Mouse (Mus musculus): Measurements from ENCODE around the gene Ino80d. TPM values are rescaled to one million over a fixed set of nuclear protein-coding genes. Genes with fewer than 3 reads are reported as not detected.

Ino80d gene
- polyA plus RNA-seq, 1 experiment from 2014 or later = 10.5 TPM

- Histone ChIP-seq H3K4me3 (replicated peaks; ENCODE audit: low read length) (no peak overlapping the region), H3K4me2 (ENCODE audit: low read length) (no peak overlapping the region), H3K9me3 (ENCODE audit: control insufficient read depth, low read length) (no peaks in the 10 kb centered on the region), H3K4me1 (replicated peaks; ENCODE audit: control insufficient read depth, insufficient read depth, low read length) (no peaks in the 10 kb centered on the region), H3K9ac (replicated peaks; ENCODE audit: low read depth, low read length) (no peak overlapping the region), H3K27me3 (replicated peaks; ENCODE audit: control insufficient read depth, insufficient read depth, low read length) (no peaks in the 10 kb centered on the region), H3K36me3 (ENCODE audit: control insufficient read depth, insufficient read depth) (no peaks in the 10 kb centered on the region), H3K27ac (ENCODE audit: low read length) (no peak overlapping the region)
- WGBS = 84% methylated on average over 3 of the region's 3 CpGs
- ATAC-seq = no peak
These were observed 81.5 kb downstream of the Ino80d start for GRCm38 (mm10) chr1:63032929-63033328.

- Histone ChIP-seq H3K9ac (replicated peaks; ENCODE audit: low read depth, low read length) (no peak overlapping the region), H3K4me3 (replicated peaks; ENCODE audit: low read length) (no peak overlapping the region), H3K36me3 (ENCODE audit: control insufficient read depth, insufficient read depth) (no peaks in the 10 kb centered on the region), H3K4me2 (ENCODE audit: low read length) (no peak overlapping the region), H3K27ac (ENCODE audit: low read length) (no peak overlapping the region), H3K27me3 (replicated peaks; ENCODE audit: control insufficient read depth, insufficient read depth, low read length) (no peaks in the 10 kb centered on the region), H3K4me1 (replicated peaks; ENCODE audit: control insufficient read depth, insufficient read depth, low read length) (no peaks in the 10 kb centered on the region), H3K9me3 (ENCODE audit: control insufficient read depth, low read length) (no peaks in the 10 kb centered on the region)
- no peak for ATAC-seq
- whole genome bisulfite sequencing = 77% methylated on average over 2 of the region's 2 CpGs
These were observed 94.6 kb downstream of the Ino80d start for GRCm38 (mm10) chr1:63019916-63020315.

- H3K4me1 ChIP-seq (replicated peaks; ENCODE audit: control insufficient read depth, insufficient read depth, low read length) = no peaks in the 10 kb centered on the region
- no peak overlapping the region for H3K9ac ChIP-seq (replicated peaks; ENCODE audit: low read depth, low read length)
- H3K27ac ChIP-seq (ENCODE audit: low read length) = no peak overlapping the region
- H3K9me3 ChIP-seq (ENCODE audit: control insufficient read depth, low read length) = no peaks in the 10 kb centered on the region
- WGBS = 59% methylated on average over 12 of the region's 12 CpGs
- no peak for ATAC-seq
- no peaks in the 10 kb centered on the region for H3K27me3 ChIP-seq (replicated peaks; ENCODE audit: control insufficient read depth, insufficient read depth, low read length)
- H3K36me3 ChIP-seq (ENCODE audit: control insufficient read depth, insufficient read depth) = no peaks in the 10 kb centered on the region
- no peak overlapping the region for H3K4me3 ChIP-seq (replicated peaks; ENCODE audit: low read length)
- H3K4me2 ChIP-seq (ENCODE audit: low read length) = no peak overlapping the region
These were observed 109.3 kb downstream of the Ino80d start for GRCm38 (mm10) chr1:63005013-63005646.

- Histone ChIP-seq H3K9me3 (ENCODE audit: control insufficient read depth, low read length) (no peaks in the 10 kb centered on the region), H3K27me3 (replicated peaks; ENCODE audit: control insufficient read depth, insufficient read depth, low read length) (no peaks in the 10 kb centered on the region), H3K27ac (ENCODE audit: low read length) (no peak overlapping the region), H3K4me1 (replicated peaks; ENCODE audit: control insufficient read depth, insufficient read depth, low read length) (no peaks in the 10 kb centered on the region), H3K9ac (replicated peaks; ENCODE audit: low read depth, low read length) (no peak overlapping the region), H3K4me3 (replicated peaks; ENCODE audit: low read length) (no peak overlapping the region), H3K4me2 (ENCODE audit: low read length) (no peak overlapping the region), H3K36me3 (ENCODE audit: control insufficient read depth, insufficient read depth) (no peaks in the 10 kb centered on the region)
- 78% methylated on average over 3 of the region's 3 CpGs for WGBS
- no peak for ATAC-seq
These were observed 112.6 kb downstream of the Ino80d start for GRCm38 (mm10) chr1:63001874-63002273.

GRCm38 (mm10) chr1:62993348-62993747 lies 121.1 kb downstream of the Ino80d start:
- H3K27ac ChIP-seq (ENCODE audit: low read length) = no peak overlapping the region
- no peaks in the 10 kb centered on the region for H3K36me3 ChIP-seq (ENCODE audit: control insufficient read depth, insufficient read depth)
- no peaks in the 10 kb centered on the region for H3K4me1 ChIP-seq (replicated peaks; ENCODE audit: control insufficient read depth, insufficient read depth, low read length)
- no peak overlapping the region for H3K9ac ChIP-seq (replicated peaks; ENCODE audit: low read depth, low read length)
- H3K9me3 ChIP-seq (ENCODE audit: control insufficient read depth, low read length) = no peaks in the 10 kb centered on the region
- no peak overlapping the region for H3K4me3 ChIP-seq (replicated peaks; ENCODE audit: low read length)
- WGBS = 60% methylated on average over 1 of the region's 1 CpGs
- no peak for ATAC-seq
- H3K4me2 ChIP-seq (ENCODE audit: low read length) = no peak overlapping the region
- no peaks in the 10 kb centered on the region for H3K27me3 ChIP-seq (replicated peaks; ENCODE audit: control insufficient read depth, insufficient read depth, low read length)

GRCm38 (mm10) chr1:62992648-62993047 lies 121.8 kb downstream of the Ino80d start:
- H3K27me3 ChIP-seq (replicated peaks; ENCODE audit: control insufficient read depth, insufficient read depth, low read length) = no peaks in the 10 kb centered on the region
- ATAC-seq = no peak
- H3K9me3 ChIP-seq (ENCODE audit: control insufficient read depth, low read length) = no peaks in the 10 kb centered on the region
- no peak overlapping the region for H3K9ac ChIP-seq (replicated peaks; ENCODE audit: low read depth, low read length)
- H3K36me3 ChIP-seq (ENCODE audit: control insufficient read depth, insufficient read depth) = no peaks in the 10 kb centered on the region
- H3K4me3 ChIP-seq (replicated peaks; ENCODE audit: low read length) = no peak overlapping the region
- H3K27ac ChIP-seq (ENCODE audit: low read length) = no peak overlapping the region
- no peaks in the 10 kb centered on the region for H3K4me1 ChIP-seq (replicated peaks; ENCODE audit: control insufficient read depth, insufficient read depth, low read length)
- H3K4me2 ChIP-seq (ENCODE audit: low read length) = no peak overlapping the region
- WGBS = 87% methylated on average over 5 of the region's 5 CpGs

DNA sequence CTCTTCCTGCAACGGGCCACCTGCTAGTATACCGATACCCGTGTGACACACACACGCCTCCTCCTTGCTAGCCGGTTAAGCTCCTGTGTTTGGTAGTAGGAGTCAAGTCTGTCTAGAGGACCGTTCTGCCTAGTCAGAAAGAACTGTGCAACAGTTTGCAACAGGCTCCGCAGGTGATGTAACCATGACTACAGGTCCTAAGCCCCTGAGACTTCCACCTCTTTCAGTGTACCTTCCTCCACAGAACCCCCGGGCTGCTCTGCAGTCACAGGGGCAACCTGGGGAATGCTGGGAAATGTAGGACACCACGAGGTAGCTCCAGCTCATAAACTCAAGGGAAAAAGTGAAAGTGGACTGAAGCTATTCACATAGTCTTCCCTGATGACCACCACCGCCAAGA lies 123.4 kb downstream of the Ino80d start:
- Histone ChIP-seq H3K4me3 (replicated peaks; ENCODE audit: low read length) (no peak overlapping the region), H3K27me3 (replicated peaks; ENCODE audit: control insufficient read depth, insufficient read depth, low read length) (no peaks in the 10 kb centered on the region), H3K4me1 (replicated peaks; ENCODE audit: control insufficient read depth, insufficient read depth, low read length) (no peaks in the 10 kb centered on the region), H3K9ac (replicated peaks; ENCODE audit: low read depth, low read length) (no peak overlapping the region), H3K27ac (ENCODE audit: low read length) (no peak overlapping the region), H3K9me3 (ENCODE audit: control insufficient read depth, low read length) (no peaks in the 10 kb centered on the region), H3K4me2 (ENCODE audit: low read length) (no peak overlapping the region), H3K36me3 (ENCODE audit: control insufficient read depth, insufficient read depth) (no peaks in the 10 kb centered on the region)
- 83% methylated on average over 10 of the region's 10 CpGs for WGBS
- ATAC-seq = no peak

GRCm38 (mm10) chr1:62987561-62987960 lies 126.9 kb downstream of the Ino80d start:
- H3K27ac ChIP-seq (ENCODE audit: low read length) = no peak overlapping the region
- no peak overlapping the region for H3K9ac ChIP-seq (replicated peaks; ENCODE audit: low read depth, low read length)
- H3K4me2 ChIP-seq (ENCODE audit: low read length) = no peak overlapping the region
- ATAC-seq = no peak
- no peaks in the 10 kb centered on the region for H3K27me3 ChIP-seq (replicated peaks; ENCODE audit: control insufficient read depth, insufficient read depth, low read length)
- 50% methylated on average over 2 of the region's 2 CpGs for WGBS
- no peak overlapping the region for H3K4me3 ChIP-seq (replicated peaks; ENCODE audit: low read length)
- H3K9me3 ChIP-seq (ENCODE audit: control insufficient read depth, low read length) = no peaks in the 10 kb centered on the region
- no peaks in the 10 kb centered on the region for H3K36me3 ChIP-seq (ENCODE audit: control insufficient read depth, insufficient read depth)
- no peaks in the 10 kb centered on the region for H3K4me1 ChIP-seq (replicated peaks; ENCODE audit: control insufficient read depth, insufficient read depth, low read length)

DNA sequence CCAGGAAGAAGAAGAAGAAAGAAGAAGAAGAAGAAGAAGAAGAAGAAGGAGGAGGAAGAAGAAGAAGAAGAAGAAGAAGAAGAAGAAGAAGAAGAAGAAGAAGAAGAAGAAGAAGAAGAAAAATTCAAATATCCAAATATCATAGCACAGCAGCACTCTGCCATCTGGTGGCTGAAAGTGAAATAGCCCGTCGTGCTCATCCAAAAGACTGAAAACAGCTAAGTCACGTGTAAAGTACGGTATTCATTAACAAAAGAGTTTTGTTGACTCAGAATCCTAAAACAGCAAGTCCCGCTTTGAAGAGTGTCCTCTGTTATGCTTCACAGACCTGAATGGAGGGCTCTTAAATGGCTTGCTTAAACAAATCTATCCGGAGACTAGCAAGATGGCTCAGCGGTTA lies 128.2 kb downstream of the Ino80d start:
- no peak overlapping the region for H3K9ac ChIP-seq (replicated peaks; ENCODE audit: low read depth, low read length)
- peak overlapping the region; percentile 38; the same call in 1 of the 2 replicates for H3K4me2 ChIP-seq (ENCODE audit: low read length)
- no peak overlapping the region for H3K27ac ChIP-seq (ENCODE audit: low read length)
- H3K4me1 ChIP-seq (replicated peaks; ENCODE audit: control insufficient read depth, insufficient read depth, low read length) = no peaks in the 10 kb centered on the region
- ATAC-seq = no peak
- no peaks in the 10 kb centered on the region for H3K9me3 ChIP-seq (ENCODE audit: control insufficient read depth, low read length)
- H3K27me3 ChIP-seq (replicated peaks; ENCODE audit: control insufficient read depth, insufficient read depth, low read length) = no peaks in the 10 kb centered on the region
- 15% methylated on average over 7 of the region's 7 CpGs for WGBS
- no peaks in the 10 kb centered on the region for H3K36me3 ChIP-seq (ENCODE audit: control insufficient read depth, insufficient read depth)
- H3K4me3 ChIP-seq (replicated peaks; ENCODE audit: low read length) = no peak overlapping the region

DNA sequence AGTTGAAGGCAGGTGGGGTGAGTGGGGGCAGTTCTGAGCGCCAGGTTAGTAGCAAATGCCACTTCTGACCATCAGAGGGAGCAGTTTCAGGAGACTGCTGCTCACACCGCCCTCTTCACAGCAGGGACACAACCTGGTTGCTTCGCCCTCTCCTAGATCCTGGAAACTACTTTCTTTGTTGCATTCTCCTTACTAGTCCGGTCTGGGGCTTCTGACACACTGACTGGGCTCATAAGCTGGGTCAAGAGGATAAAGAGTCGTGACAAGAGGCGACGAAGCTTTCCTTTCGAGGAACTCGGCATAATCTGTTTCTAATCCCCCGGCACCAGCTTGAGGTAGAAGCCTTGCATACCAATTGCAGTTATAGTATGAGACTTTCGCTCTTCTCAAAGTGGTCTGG lies 129.9 kb downstream of the Ino80d start:
- no peak for ATAC-seq
- no peaks in the 10 kb centered on the region for H3K9me3 ChIP-seq (ENCODE audit: control insufficient read depth, low read length)
- WGBS = 19% methylated on average over 11 of the region's 11 CpGs
- no peak overlapping the region for H3K27ac ChIP-seq (ENCODE audit: low read length)
- 0 out of 2 replicates have a peak overlapping the region, but pooled peaks have one; percentile 17 for H3K4me3 ChIP-seq (replicated peaks; ENCODE audit: low read length)
- H3K4me1 ChIP-seq (replicated peaks; ENCODE audit: control insufficient read depth, insufficient read depth, low read length) = no peaks in the 10 kb centered on the region
- H3K36me3 ChIP-seq (ENCODE audit: control insufficient read depth, insufficient read depth) = no peaks in the 10 kb centered on the region
- H3K27me3 ChIP-seq (replicated peaks; ENCODE audit: control insufficient read depth, insufficient read depth, low read length) = no peaks in the 10 kb centered on the region
- no peak overlapping the region for H3K9ac ChIP-seq (replicated peaks; ENCODE audit: low read depth, low read length)
- H3K4me2 ChIP-seq (ENCODE audit: low read length) = peak overlapping the region; percentile 38
